Mouse (Mus musculus): ENCODE results near the gene Lnpep.

DNA sequence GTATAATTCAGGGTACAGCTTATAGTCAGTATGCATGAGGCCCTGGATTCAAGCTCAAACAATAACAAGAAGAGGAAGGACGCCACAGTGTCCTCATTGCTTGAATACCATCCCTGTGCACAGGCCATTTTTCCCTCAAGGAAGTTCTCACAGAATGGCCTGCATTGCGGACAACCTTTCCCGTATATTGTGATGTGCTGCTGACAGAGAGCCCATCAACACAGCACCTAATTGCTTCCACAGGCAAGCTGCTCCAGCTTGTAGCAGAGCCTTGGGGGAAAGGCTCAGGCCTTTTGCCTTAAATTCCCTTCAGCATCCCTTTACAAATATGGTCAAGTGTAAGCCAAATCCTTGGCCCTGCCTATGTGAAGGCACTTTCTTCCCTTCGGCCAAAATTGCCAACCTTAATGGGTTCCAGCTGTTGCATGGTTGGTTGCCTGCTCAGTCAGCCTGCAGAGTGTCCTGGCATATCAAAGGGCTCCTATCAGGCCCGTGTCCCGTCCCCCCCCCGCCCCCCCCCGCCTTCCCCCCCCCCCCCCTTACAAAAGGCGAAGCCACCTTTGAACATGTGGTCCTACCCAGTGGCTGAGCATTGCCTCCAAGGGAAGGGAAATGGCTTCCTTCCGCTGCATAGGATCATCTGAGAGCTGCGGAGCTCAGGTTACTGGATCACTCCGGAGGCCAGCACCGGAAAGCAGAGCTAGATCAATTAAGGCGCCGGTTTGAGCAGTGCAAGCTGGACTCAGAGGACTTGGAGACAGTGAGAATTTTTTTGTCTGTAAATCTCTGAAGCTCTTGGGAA, 133.8 kb downstream of the Lnpep start:
- TF ChIP-seq CTCF (IDR thresholded peaks at IDR 0.05; ENCODE audit: extremely low read depth, insufficient read depth, low read length) (no peak), POLR2A (IDR thresholded peaks at IDR 0.05; ENCODE audit: extremely low read depth, insufficient read depth, low read length) (no peak)

All from cortical plate, adult 2 months (tissue).